Mouse (Mus musculus): ENCODE results near the gene Thrb.
"Not testable (repeated sequence)": the region's sequence is repeated elsewhere in the genome, so short reads cannot be mapped to it uniquely, and the experiment has no call there.

Thrb gene

DNA sequence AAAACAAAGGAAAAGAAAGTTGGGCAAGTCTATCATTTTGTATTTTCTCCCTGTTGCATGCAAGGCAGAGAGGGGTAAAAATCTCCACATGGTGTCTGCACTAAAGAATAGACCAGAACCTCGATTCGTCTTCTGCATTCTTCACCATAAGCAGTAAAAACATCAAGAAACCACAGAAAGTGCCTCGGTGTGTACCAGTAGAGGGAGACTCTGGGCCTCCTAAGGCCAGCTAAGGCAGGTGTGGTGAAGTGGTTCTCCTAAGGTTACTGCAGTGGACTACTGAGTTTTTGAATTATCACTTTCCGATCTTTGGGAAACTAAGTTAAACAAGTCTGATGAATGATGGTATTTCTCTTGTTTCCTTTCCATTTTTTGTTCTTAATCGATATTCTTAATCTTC is 269.5 kb downstream of the Thrb start:
- in situ Hi-C loops (cut with MboI, MseI), result no loop called here

- in situ Hi-C loops (cut with MboI, MseI), result no loop called here
Observed at GRCm38 (mm10) chr14:17933475-17933874, 273.4 kb downstream of the Thrb start.

DNA sequence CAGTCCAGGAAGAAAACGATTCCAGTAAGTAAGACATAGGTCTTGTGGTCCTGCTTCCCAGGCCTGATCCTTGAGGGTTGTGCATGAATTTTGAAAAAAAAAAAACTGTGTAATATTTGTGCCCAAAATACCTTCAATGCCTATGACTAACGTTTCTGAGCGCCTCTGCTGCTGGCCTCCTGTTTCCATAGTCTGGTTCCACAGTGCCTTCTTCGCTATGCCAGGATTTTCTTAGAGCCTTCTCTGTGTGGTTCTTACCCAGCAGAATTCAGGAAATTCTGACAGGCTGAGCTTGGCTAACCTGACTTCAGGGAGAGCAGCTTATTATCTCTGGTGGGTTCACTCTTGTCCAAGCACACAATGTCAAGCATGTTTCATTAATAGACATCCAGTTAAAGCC is 274.7 kb downstream of the Thrb start:
- in situ Hi-C loops (cut with MboI, MseI), result not testable (repeated sequence)

- in situ Hi-C loops (cut with MboI, MseI), result no loop called here
Observed at GRCm38 (mm10) chr14:17954038-17954437, 294.0 kb downstream of the Thrb start.

DNA sequence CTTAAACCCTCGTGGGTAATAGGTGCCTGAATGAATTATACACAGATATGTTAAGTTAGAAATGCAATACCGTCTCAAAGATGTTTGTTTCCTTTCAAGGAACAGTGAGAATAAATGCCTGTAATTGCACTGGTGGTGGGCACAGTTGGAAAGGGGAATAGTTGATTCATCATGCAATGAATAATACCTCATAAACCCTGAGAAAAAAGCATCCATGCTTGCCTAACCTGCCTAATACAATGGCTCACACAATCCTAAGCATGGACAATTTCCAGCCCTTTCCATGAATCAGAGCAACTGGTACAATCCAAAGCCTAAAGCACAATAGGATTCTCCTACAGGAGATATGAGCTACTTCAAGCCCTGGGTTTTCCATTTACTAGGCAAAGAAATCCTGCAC is 299.8 kb downstream of the Thrb start:
- in situ Hi-C loops (cut with MboI, MseI), result loop anchor here (10.0 kb wide), 1 partner anchor 1745 kb away; no protein-coding TSS in a partner anchor

GRCm38 (mm10) chr14:17967117-17967726 is 307.2 kb downstream of the Thrb start:
- in situ Hi-C loops (cut with MboI, MseI), result loop anchor here (10.0 kb wide), 1 partner anchor 1752 kb away; no protein-coding TSS in a partner anchor

GRCm38 (mm10) chr14:17972132-17972531 is 312.1 kb downstream of the Thrb start:
- in situ Hi-C loops (cut with MboI, MseI), result no loop called here

- in situ Hi-C loops (cut with MboI, MseI), result no loop called here
Observed at GRCm38 (mm10) chr14:17972665-17973064, 312.6 kb downstream of the Thrb start.

GRCm38 (mm10) chr14:17975786-17976185 is 315.7 kb downstream of the Thrb start:
- in situ Hi-C loops (cut with MboI, MseI), result no loop called here

DNA sequence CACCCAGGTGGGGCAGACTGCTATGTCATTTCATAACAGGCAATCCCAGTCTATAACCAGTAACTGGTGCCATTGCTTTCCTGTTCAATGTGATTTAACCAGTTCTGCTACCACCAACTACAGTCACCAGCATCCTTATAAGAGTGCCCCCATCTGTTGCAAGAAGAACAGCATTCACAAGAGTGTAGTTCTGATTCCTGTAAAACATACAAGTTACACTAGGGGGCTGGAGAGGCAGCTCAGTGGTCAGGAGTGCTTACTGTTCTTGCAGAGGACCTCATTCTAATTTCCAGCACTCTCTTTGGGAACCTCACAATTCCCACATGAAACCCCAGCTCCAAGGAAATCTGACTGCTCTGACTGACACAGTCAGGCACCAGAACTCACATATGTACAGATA is 318.2 kb downstream of the Thrb start:
- in situ Hi-C loops (cut with MboI, MseI), result no loop called here

- in situ Hi-C loops (cut with MboI, MseI), result no loop called here
Observed at GRCm38 (mm10) chr14:17981258-17981657, 321.2 kb downstream of the Thrb start.

- in situ Hi-C loops (cut with MboI, MseI), result no loop called here
Observed at GRCm38 (mm10) chr14:17982017-17982416, 322.0 kb downstream of the Thrb start.

DNA sequence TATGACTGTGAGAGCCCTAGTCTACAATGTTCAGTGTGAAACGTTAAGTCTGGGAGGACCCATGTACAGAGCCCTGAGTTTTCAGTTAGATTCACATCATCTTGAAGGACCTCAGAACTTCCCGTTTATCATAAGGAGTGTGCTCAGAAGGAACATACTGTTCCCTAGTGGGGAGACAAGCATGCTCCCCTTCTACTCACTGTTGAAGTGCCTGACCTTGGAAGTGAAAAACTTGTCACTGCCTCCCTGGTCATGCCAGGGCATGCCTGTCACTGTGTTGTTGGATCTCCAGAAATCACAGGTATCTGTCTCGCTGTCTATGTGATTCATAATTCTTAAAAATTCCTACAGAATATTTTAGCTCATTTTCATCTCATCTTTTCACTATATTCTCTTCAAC is 323.3 kb downstream of the Thrb start:
- in situ Hi-C loops (cut with MboI, MseI), result no loop called here

- in situ Hi-C loops (cut with MboI, MseI), result no loop called here
Observed at GRCm38 (mm10) chr14:17983839-17984238, 323.8 kb downstream of the Thrb start.

DNA sequence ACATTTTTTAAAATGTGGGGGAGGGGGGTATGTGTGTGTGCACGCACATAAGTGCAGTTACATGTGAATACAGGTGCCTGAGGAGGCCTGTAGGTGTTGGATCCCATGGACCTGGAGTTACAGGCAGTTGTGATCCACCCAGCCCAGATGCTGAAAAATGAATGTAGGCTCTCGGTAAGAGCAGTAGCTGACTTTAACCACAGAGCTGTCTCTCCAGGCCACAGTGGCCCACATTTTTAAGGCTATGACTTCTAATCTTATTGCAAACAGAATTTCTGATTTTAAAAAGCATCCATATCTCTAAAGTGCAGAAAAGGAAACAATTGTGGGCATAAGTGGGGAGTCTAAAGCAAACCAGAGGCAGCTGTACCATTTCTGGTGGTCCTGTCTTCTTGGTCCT is 328.5 kb downstream of the Thrb start:
- in situ Hi-C loops (cut with MboI, MseI), result no loop called here

DNA sequence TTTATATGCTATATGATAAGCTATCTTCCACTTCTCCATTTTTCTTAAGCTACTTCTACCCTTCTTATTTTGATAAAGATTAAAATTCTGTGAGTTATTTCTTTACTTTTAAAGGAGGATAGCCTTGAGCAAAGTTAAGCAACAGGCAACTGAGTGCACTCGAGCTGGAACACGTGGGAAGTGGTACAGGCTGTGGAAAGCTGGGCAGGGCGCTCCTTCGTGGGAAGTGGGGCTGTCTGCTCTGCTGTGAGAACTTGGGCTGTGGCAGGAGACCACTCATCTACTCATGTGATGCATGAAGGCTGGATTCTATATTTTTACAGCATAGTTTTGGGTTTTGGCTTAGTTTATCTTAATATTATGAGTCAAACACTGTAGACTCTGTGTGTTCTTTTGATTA is 329.1 kb downstream of the Thrb start:
- in situ Hi-C loops (cut with MboI, MseI), result no loop called here

DNA sequence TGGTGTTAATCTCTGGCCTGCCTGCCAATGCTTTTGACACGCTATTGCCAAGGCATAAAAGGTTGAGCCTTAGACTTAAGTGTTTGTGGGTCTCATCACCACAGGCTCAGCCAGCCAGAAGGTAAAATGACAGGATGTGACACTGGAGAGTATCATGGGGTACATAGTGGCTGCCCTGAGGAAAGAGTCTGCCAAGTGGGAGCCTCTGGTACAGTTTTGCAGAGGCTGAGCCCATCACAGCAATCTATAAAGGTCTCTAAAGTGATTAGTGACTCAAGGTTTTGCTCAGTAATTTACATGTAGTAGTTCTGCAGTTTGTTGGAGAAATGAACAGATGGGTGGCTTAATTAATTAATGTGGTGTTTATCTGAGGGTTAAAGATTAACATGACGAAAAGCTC is 330.1 kb downstream of the Thrb start:
- in situ Hi-C loops (cut with MboI, MseI), result no loop called here

GRCm38 (mm10) chr14:18001886-18002285 is 341.8 kb downstream of the Thrb start:
- in situ Hi-C loops (cut with MboI, MseI), result no loop called here

- in situ Hi-C loops (cut with MboI, MseI), result no loop called here
Observed at GRCm38 (mm10) chr14:18003686-18004085, 343.6 kb downstream of the Thrb start.

DNA sequence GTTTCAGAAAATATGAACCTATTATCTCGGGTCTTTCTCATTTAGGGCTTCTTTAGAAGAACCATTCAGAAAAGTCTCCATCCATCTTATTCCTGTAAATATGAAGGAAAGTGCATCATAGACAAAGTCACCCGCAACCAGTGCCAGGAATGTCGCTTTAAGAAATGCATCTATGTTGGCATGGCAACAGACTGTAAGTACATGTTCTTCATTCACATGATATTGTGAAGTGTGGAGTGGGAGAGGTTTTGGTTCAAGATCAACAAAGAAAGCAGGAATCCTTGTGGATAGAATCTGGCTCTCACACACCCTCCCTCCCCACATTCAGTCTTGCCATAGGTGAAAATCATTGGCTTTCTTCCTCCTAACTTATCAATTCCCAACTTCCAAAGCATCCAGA is 348.5 kb downstream of the Thrb start:
- in situ Hi-C loops (cut with MboI, MseI), result no loop called here

DNA sequence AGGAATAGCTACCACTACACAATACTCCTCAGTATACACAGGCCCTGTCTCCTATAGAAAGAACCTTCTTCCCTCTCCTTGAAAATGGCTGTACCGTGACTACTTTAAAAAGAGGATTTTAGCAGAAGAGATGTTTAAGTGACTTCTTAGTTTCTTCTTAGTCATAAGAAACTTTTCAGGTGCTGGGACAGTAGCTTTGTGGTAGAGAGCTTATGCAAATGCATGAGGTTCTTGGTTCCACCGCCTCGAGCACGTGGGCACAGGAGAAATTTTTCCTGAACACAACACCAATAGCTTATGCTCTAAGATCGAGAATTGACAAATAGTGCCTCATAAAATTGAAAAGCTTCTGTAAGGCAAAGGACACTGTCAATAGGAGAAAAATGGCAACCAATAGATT is 356.5 kb downstream of the Thrb start:
- in situ Hi-C loops (cut with MboI, MseI), result no loop called here

DNA sequence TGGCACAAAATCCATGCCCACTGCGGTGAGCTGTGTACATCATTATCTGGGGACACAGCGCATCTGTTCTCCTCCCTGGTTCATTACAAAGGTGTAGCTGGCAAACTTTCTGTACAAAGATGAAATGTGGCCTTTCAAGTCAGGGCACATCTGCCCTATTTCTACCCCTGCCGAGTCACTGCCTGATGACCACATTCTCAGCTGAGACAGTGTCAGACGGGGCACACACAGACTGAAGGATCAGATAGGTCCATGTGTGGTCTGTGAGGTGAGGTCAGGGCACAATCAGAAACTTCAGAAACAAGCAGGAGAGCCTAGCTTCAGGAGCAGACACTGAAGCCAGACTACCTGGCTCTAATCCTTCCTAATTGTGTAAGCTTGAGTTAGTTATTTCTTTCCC is 360.1 kb downstream of the Thrb start:
- in situ Hi-C loops (cut with MboI, MseI), result no loop called here

- in situ Hi-C loops (cut with MboI, MseI), result no loop called here
Observed at GRCm38 (mm10) chr14:18020636-18021035, 360.6 kb downstream of the Thrb start.

GRCm38 (mm10) chr14:18021726-18022125 is 361.7 kb downstream of the Thrb start:
- in situ Hi-C loops (cut with MboI, MseI), result no loop called here
